Mouse (Mus musculus) limb, embryonic 10.5 days (tissue): ENCODE data around the gene Tagln2. TPM values are rescaled to one million over a fixed set of nuclear protein-coding genes. Genes with fewer than 3 reads are reported as not detected.

Experiments
- DNase-seq: peaks from one replicate; pipeline ENCODE4 v3.0.0-alpha.2; 2017; ENCODE audit warnings: low spot score
- H3K27ac ChIP-seq: fragments of 300-500 bp; sonication (generic); 2 replicates; pipeline ENCODE4 v1.5.1; 2016; ENCODE audit warnings: mild to moderate bottlenecking
- H3K27me3 ChIP-seq: fragments of 300-500 bp; sonication (generic); 2 replicates; pipeline ENCODE4 v1.6.1; 2016; ENCODE audit warnings: low read depth, mild to moderate bottlenecking; ENCODE audit not compliant: poor library complexity, severe bottlenecking
- H3K36me3 ChIP-seq: fragments of 300-500 bp; sonication (generic); 2 replicates; pipeline ENCODE4 v1.6.1; 2016; ENCODE audit warnings: mild to moderate bottlenecking, moderate library complexity
- H3K4me1 ChIP-seq: fragments of 300-500 bp; sonication (generic); 2 replicates; pipeline ENCODE4 v1.6.1; 2016
- H3K4me3 ChIP-seq: fragments of 300-500 bp; sonication (generic); 2 replicates; pipeline ENCODE4 v1.5.1; 2016; ENCODE audit warnings: mild to moderate bottlenecking, moderate library complexity
- H3K9me3 ChIP-seq: fragments of 300-500 bp; sonication (generic); replicated peaks from 2 replicates; pipeline ENCODE4 v1.6.1; 2016; ENCODE audit warnings: mild to moderate bottlenecking
- WGBS: fragments of 180-500 bp; shearing (Covaris S2); methylation state at CpG from one replicate; pipeline ENCODE4 v1.1.7; 2016; 5-methylcytosine and 5-hydroxymethylcytosine counted together
- polyA plus RNA-seq: library from polyadenylated mRNA; unstranded; fragments of >200 nt; fragmentation: Nextera tagmentation; extraction: Ambion mirVana; gene quantifications from 2 replicates; pipeline ENCODE4 v1.2.1, GENCODE M21; 2016

Gene Tagln2
- polyA plus RNA-seq, 1 experiment from 2014 or later, result 77.0 TPM

- Histone ChIP-seq H3K4me1 (peaks cover 34% of the 10 kb centered on the region), H3K27me3 (peaks cover 28% of the 10 kb centered on the region), H3K9me3 (no peaks in the 10 kb centered on the region), H3K36me3 (no peaks in the 10 kb centered on the region), H3K4me3 (no peak overlapping the region), H3K27ac (no peak overlapping the region)
- no peak for DNase-seq
- 79% methylated on average over 23 of the region's 23 CpGs for WGBS
Measured at GRCm38 (mm10) chr1:172526380-172527081, 26.7 kb downstream of the Tagln2 start.

- Histone ChIP-seq H3K27ac (no peak overlapping the region), H3K4me1 (peaks cover 41% of the 10 kb centered on the region), H3K27me3 (peaks cover 26% of the 10 kb centered on the region), H3K4me3 (no peak overlapping the region), H3K9me3 (no peaks in the 10 kb centered on the region), H3K36me3 (no peaks in the 10 kb centered on the region)
- no peak for DNase-seq
- WGBS, result 91% methylated on average over 10 of the region's 10 CpGs
Measured at GRCm38 (mm10) chr1:172527431-172527830, 27.6 kb downstream of the Tagln2 start.

GRCm38 (mm10) chr1:172528701-172529100, 28.9 kb downstream of the Tagln2 start:
- Histone ChIP-seq H3K27ac (no peak overlapping the region), H3K4me3 (no peak overlapping the region), H3K9me3 (no peaks in the 10 kb centered on the region), H3K36me3 (no peaks in the 10 kb centered on the region), H3K4me1 (peaks cover 45% of the 10 kb centered on the region), H3K27me3 (peaks cover 29% of the 10 kb centered on the region)
- DNase-seq, result peak; percentile 87
- 11% methylated on average over 7 of the region's 7 CpGs for WGBS

- Histone ChIP-seq H3K36me3 (no peaks in the 10 kb centered on the region), H3K27me3 (peaks cover 37% of the 10 kb centered on the region), H3K4me1 (peaks cover 36% of the 10 kb centered on the region), H3K9me3 (no peaks in the 10 kb centered on the region), H3K27ac (peak overlapping the region; percentile 19), H3K4me3 (no peak overlapping the region)
- 9% methylated on average over 8 of the region's 8 CpGs for WGBS
- DNase-seq, result peak; percentile 68
Measured at GRCm38 (mm10) chr1:172530544-172531220, 30.8 kb downstream of the Tagln2 start.

- peak; percentile 66 for DNase-seq
- H3K4me3 ChIP-seq, result peak overlapping the region; percentile 41
Measured at GRCm38 (mm10) chr1:172532551-172532950, 32.7 kb downstream of the Tagln2 start.

GRCm38 (mm10) chr1:172535116-172535515, 35.3 kb downstream of the Tagln2 start:
- WGBS, result 88% methylated on average over 16 of the region's 16 CpGs
- Histone ChIP-seq H3K27ac (no peak overlapping the region), H3K4me1 (peaks cover 34% of the 10 kb centered on the region), H3K9me3 (no peaks in the 10 kb centered on the region), H3K27me3 (peaks cover 27% of the 10 kb centered on the region), H3K4me3 (no peak overlapping the region), H3K36me3 (no peaks in the 10 kb centered on the region)
- no peak for DNase-seq

More at GRCm38 (mm10) chr1:172532551-172532950, 32.7 kb downstream of the Tagln2 start:
- 2% methylated on average over 13 of the region's 13 CpGs for WGBS
- peaks cover 28% of the 10 kb centered on the region for H3K27me3 ChIP-seq
- H3K9me3 ChIP-seq, result no peaks in the 10 kb centered on the region
- no peaks in the 10 kb centered on the region for H3K36me3 ChIP-seq
- peaks cover 36% of the 10 kb centered on the region for H3K4me1 ChIP-seq
- H3K27ac ChIP-seq, result peak overlapping the region; percentile 73

- H3K4me1 ChIP-seq, result peaks cover 20% of the 10 kb centered on the region
- no peaks in the 10 kb centered on the region for H3K9me3 ChIP-seq
- H3K27ac ChIP-seq, result no peak overlapping the region
- H3K4me3 ChIP-seq, result no peak overlapping the region
- H3K27me3 ChIP-seq, result peaks cover 16% of the 10 kb centered on the region
- H3K36me3 ChIP-seq, result no peaks in the 10 kb centered on the region
- WGBS, result 76% methylated on average over 6 of the region's 6 CpGs
- DNase-seq, result no peak
Measured at GRCm38 (mm10) chr1:172539827-172540226, 40.0 kb downstream of the Tagln2 start.

- Histone ChIP-seq H3K4me1 (peaks cover 20% of the 10 kb centered on the region), H3K4me3 (no peak overlapping the region), H3K36me3 (no peaks in the 10 kb centered on the region), H3K27ac (no peak overlapping the region), H3K9me3 (no peaks in the 10 kb centered on the region), H3K27me3 (peaks cover 16% of the 10 kb centered on the region)
- DNase-seq, result no peak
- 64% methylated on average over 11 of the region's 11 CpGs for WGBS
Measured at GRCm38 (mm10) chr1:172540283-172540820, 40.5 kb downstream of the Tagln2 start.

GRCm38 (mm10) chr1:172546062-172546461, 46.2 kb downstream of the Tagln2 start:
- Histone ChIP-seq H3K4me1 (peaks cover 38% of the 10 kb centered on the region), H3K9me3 (no peaks in the 10 kb centered on the region), H3K4me3 (no peak overlapping the region), H3K27me3 (peaks cover 27% of the 10 kb centered on the region), H3K36me3 (no peaks in the 10 kb centered on the region), H3K27ac (no peak overlapping the region)
- 85% methylated on average over 4 of the region's 4 CpGs for WGBS
- no peak for DNase-seq

- no peak for DNase-seq
- Histone ChIP-seq H3K4me3 (no peak overlapping the region), H3K27me3 (peaks cover 32% of the 10 kb centered on the region), H3K9me3 (no peaks in the 10 kb centered on the region), H3K4me1 (peaks cover 48% of the 10 kb centered on the region), H3K36me3 (no peaks in the 10 kb centered on the region), H3K27ac (no peak overlapping the region)
- 45% methylated on average over 7 of the region's 7 CpGs for WGBS
Measured at GRCm38 (mm10) chr1:172548501-172548900, 48.7 kb downstream of the Tagln2 start.

GRCm38 (mm10) chr1:172549314-172549713, 49.5 kb downstream of the Tagln2 start:
- WGBS, result 10% methylated on average over 2 of the region's 2 CpGs
- peaks cover 50% of the 10 kb centered on the region for H3K4me1 ChIP-seq

GRCm38 (mm10) chr1:172549717-172550116, 49.9 kb downstream of the Tagln2 start:
- 3% methylated on average over 8 of the region's 8 CpGs for WGBS
- Histone ChIP-seq H3K4me1 (peaks cover 50% of the 10 kb centered on the region), H3K27ac (no peak overlapping the region)

More at GRCm38 (mm10) chr1:172549314-172549713, 49.5 kb downstream of the Tagln2 start:
- DNase-seq, result no peak
- H3K36me3 ChIP-seq, result no peaks in the 10 kb centered on the region
- peaks cover 32% of the 10 kb centered on the region for H3K27me3 ChIP-seq
- H3K4me3 ChIP-seq, result no peak overlapping the region
- H3K27ac ChIP-seq, result no peak overlapping the region
- H3K9me3 ChIP-seq, result no peaks in the 10 kb centered on the region

GRCm38 (mm10) chr1:172550551-172550951, 50.7 kb downstream of the Tagln2 start:
- WGBS, result 2% methylated on average over 8 of the region's 8 CpGs
- Histone ChIP-seq H3K4me1 (peaks cover 50% of the 10 kb centered on the region), H3K27me3 (peaks cover 37% of the 10 kb centered on the region), H3K4me3 (peak overlapping the region; percentile 43), H3K36me3 (no peaks in the 10 kb centered on the region), H3K27ac (peak overlapping the region; percentile 10), H3K9me3 (no peaks in the 10 kb centered on the region)
- peak; percentile 62 for DNase-seq

More at GRCm38 (mm10) chr1:172549717-172550116, 49.9 kb downstream of the Tagln2 start:
- H3K27me3 ChIP-seq, result peaks cover 32% of the 10 kb centered on the region
- H3K9me3 ChIP-seq, result no peaks in the 10 kb centered on the region
- H3K36me3 ChIP-seq, result no peaks in the 10 kb centered on the region
- DNase-seq, result no peak
- H3K4me3 ChIP-seq, result peak overlapping the region; percentile 43
